Mouse (Mus musculus): ENCODE results near the gene Fam53b.

Fam53b gene

GRCm38 (mm10) chr7:132704310-132704875, 109.3 kb downstream of the Fam53b start:
- no peak for DNase-seq (ENCODE audit: low spot score)

- DNase-seq (ENCODE audit: low spot score), result no peak
Observed at GRCm38 (mm10) chr7:132703515-132704309, 110.0 kb downstream of the Fam53b start.

GRCm38 (mm10) chr7:132702492-132703070, 111.1 kb downstream of the Fam53b start:
- no peak for DNase-seq (ENCODE audit: low spot score)

- DNase-seq (ENCODE audit: low spot score), result no peak
Observed at GRCm38 (mm10) chr7:132702024-132702423, 111.7 kb downstream of the Fam53b start.

DNA sequence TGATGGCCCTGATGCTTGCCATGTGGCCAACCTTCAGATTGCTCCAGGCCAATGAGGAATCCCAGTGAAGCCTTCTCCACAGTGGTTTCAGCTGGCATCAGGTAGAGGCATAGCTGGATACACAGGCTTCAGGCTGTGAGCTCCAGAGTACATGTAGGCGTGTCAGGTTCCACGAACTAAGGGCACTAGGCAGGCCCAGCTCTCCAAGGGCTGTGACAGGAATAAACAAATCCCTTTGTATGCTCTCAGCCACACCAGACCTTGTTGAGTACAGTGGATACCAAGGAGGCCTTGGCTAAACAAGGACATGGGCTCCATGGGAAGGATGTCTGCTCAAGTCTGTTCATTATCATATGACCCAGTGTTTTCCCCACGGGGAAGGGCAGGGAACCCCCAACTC, 112.3 kb downstream of the Fam53b start:
- DNase-seq (ENCODE audit: low spot score), result no peak

DNA sequence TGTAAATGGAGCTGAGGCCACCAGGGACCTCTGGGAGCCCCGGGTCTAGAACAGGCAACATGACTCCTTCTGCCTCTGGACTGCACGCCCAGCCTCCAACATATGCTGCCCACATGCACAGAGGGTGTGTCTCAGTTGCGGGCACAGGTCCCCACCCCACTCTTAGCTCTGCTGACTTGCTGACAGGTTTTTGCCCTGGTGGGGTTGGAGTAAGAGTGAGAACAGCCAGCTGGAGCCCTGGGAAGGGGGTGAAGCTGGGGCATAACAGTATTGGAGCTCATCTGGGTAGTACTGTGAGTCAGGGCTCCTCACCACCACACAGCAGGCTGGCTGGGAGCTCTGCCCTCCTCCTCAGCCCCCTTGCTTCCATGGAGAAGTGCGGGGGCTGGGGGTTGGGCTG, 113.6 kb downstream of the Fam53b start:
- no peak for DNase-seq (ENCODE audit: low spot score)

DNA sequence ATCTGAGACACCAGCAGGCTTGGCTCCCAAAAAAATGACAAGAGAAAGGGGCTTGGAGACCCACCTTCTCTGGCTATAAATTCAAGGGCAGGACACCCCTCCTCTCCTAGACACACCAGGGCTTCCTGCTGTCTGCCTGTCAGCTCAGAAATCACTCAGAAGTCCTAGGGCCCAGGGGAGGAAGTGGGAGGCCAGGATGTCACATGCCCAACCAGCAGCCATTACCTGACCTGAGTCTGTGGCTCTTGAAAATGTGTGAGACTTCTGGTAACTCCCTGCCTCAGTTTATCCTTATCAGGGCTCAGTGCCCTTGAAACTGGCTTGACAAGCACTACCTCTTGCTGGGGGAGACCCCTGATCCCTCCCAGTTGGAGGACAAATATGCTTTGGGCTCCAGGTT, 114.0 kb downstream of the Fam53b start:
- DNase-seq (ENCODE audit: low spot score), result no peak

- DNase-seq (ENCODE audit: low spot score), result no peak
Observed at GRCm38 (mm10) chr7:132699165-132699564, 114.5 kb downstream of the Fam53b start.

DNA sequence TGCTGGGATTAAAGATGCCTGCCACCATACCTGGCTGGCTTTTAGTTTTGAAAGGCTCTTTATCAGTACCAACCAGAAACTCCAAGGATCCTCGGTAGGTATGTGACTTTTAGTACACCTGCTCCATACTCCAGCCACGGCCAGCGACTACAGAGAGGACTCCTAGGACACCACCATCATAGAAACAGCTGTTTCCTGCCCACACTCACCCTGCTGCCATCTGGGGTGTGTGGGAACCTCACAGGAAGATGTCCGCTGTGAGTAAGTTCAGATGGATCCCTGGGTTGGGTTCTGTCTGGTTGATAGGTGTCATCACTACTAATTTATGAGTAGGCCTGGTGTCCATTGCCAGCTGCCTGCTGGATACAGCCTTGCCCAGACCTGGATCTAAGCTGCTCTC, 114.9 kb downstream of the Fam53b start:
- DNase-seq (ENCODE audit: low spot score), result no peak

DNA sequence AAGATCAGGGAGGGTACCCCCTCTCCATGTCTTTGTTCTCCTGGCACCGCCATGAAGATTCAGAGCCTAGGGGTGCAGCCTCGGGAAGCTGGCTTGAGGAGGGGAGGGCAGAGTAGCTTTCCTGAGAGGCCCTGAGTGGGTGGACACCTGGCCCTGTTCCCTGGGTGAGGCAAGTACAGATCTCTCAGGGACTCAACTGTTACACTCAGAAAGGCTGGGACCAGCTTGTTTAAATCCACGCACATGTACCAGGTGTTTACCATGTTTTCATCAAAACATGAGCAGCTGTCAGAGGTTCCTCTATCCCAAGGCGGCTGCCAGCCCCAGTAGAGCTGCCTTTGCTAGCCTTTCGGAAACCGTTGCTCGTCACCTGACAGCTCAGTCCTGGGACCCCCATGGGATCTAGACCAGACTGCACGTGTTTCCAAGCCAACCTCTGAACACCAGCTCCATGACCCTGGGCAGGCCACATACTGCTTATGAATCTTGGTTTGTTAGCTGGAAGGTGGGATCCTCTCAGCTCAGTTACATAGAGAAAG, 116.4 kb downstream of the Fam53b start:
- DNase-seq (ENCODE audit: low spot score), result no peak

DNA sequence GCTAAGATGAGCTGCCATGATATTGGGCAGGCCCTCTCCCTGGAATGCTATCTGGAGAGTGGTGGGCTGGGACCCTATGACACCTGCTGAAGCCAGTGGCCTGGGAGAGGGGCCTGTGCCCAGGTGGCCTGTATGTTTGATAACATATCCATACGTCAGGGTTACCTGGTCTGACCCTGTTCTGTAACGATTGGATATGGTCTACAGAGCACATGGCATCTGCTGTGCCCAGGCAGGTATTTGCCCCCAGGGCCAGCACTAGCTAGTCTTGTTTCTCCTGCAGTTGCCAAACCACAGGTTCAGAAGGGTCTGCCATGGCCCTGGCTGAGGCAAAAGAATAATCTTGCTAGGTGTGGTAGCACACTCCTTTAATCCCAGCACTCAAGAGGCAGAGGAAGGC, 120.1 kb downstream of the Fam53b start:
- no peak for DNase-seq (ENCODE audit: low spot score)

GRCm38 (mm10) chr7:132692719-132693118, 121.0 kb downstream of the Fam53b start:
- DNase-seq (ENCODE audit: low spot score), result no peak

GRCm38 (mm10) chr7:132690716-132691472, 122.8 kb downstream of the Fam53b start:
- no peak for DNase-seq (ENCODE audit: low spot score)

DNA sequence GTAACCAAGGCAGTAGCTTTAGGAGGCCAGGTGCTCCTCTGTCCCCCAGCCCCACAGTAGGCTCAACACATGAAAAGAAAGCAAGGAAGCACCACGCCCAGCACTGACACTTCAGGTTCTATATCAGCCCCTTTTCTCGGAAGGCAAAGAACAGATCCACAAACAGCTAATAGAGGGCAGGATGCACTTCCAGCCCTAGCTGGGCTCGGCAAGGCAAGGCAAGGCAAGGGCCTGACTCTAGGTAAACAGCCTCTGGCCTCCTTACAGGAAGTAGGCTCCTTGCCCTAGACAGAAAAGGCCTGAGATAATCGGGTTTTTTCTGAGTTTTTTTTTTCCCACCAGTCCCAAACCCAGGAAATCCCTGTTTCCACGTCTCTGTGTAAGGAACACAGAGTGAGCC, 124.0 kb downstream of the Fam53b start:
- DNase-seq (ENCODE audit: low spot score), result no peak

GRCm38 (mm10) chr7:132688721-132689120, 125.0 kb downstream of the Fam53b start:
- no peak for DNase-seq (ENCODE audit: low spot score)

GRCm38 (mm10) chr7:132687897-132688296, 125.8 kb downstream of the Fam53b start:
- DNase-seq (ENCODE audit: low spot score), result no peak

DNA sequence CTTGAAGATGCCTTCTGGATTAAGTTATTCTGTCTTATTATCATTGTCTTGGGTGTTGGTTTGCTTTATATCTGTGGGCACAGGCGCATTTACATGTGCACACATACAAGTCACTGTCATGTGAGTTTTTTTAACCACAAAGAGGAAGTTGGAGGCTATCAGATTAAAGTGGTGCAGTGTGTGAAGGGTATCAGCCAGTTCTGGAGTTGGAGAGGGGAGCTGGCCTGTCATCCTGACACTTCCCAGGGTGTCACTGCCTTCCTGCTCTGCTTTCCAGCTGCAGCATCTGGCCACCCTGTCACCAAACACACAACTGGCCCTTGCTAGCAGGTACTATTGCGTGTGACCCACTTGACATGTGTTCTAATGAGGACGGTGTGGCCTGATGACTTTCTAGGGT, 127.2 kb downstream of the Fam53b start:
- DNase-seq (ENCODE audit: low spot score), result no peak

- DNase-seq (ENCODE audit: low spot score), result no peak
Observed at GRCm38 (mm10) chr7:132683923-132684322, 129.8 kb downstream of the Fam53b start.

DNA sequence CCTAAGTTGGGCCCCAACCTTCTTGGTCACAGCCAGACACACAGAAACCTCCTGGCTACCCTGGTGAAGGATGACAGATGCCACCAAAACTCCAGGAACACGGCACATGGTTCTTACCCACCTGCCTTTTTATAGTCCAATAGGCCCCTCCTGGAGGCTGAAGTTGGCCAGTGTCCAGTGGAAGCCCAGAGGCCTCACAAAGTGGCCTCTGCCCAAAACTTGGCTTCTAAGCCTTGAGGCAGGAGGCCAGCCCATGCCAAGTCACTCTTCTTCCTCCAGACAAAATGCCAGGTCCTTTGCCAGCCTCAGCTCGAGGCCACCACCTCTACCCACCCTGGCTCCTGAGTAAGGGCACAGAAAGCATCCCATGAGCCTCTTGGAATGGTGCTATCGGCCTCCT, 130.8 kb downstream of the Fam53b start:
- no peak for DNase-seq (ENCODE audit: low spot score)

DNA sequence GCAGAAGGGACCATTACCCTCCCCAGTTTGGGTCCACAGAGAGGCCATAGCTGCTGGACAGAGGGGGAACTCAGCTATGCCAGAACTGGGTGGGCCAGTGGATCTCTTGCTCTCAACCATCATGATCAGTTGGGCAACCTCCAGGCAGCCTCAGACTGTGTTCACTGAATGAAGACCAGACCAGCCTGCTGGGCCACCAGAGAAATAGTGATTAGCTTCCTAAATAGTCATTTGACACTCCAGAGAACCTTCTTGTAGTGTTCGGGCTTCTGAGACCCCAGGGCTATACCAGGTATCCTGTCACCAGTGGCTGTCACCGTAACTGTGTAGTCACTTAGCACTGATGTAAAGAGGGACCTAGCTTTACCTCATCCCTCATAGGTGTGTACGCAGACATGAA, 131.3 kb downstream of the Fam53b start:
- no peak for DNase-seq (ENCODE audit: low spot score)

- DNase-seq (ENCODE audit: low spot score), result no peak
Observed at GRCm38 (mm10) chr7:132681831-132682230, 131.9 kb downstream of the Fam53b start.

- no peak for DNase-seq (ENCODE audit: low spot score)
Observed at GRCm38 (mm10) chr7:132681296-132681695, 132.4 kb downstream of the Fam53b start.

DNA sequence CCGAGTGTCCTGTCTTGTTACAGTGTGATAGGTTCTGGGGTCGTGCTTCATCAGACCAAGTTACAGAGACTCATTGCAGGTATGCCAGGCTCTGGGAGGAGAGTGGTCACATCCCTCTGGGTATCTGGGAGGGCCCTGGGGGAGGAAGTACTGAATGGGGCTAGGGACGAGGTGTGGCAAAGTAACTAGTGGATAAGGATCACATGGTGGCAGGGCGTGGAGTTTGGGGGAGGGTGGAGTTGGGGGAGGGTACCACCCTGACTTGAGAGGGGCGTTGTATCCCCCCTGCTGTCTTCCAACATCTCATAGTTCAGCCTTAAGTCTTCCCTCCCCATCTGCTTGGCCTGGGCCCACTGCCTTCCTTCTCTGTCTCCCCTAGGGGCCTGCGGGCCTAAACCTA, 134.1 kb downstream of the Fam53b start:
- DNase-seq (ENCODE audit: low spot score), result no peak
